ENCODE assay signal across 9 mouse cellular contexts in the genomic region with DNA sequence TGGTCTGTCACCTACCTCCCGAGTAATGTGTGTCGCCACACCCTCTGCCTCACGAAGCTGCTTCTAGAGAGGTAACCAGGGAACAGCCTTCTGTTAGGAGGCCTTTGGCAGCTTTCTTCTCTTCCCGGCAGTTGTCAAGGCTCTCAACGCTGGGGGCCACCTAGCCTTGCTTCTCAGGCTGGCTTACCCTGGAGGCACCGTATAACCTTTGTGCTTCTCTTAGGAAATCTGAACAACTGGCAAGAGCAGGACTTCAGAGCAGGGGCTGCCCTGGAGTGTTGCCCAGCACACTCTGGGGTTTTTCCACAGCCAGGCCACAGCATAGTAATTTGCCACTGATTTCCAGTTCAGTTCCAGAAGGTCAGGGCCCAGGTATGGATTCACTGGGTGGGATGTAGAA. TPM values are rescaled to one million over a fixed set of nuclear protein-coding genes. Genes with fewer than 3 reads are reported as not detected.
A peak's percentile ranks its signal among the peaks of the same experiment; 100 is the strongest.
DNase-seq lines count a peak whose midpoint lies in the region; ATAC-seq and TF ChIP-seq lines count a peak whose summit lies in the region.
"Had no signal": no experiment of that assay in that cellular context is flagged by ENCODE, and none has a peak within 500 bp of the region (broad histone marks: within the 10 kb centered on the region; RNA-seq: fewer than 3 reads in every experiment).

No protein-coding gene starts in this region.

- H3K9ac ChIP-seq in limb, embryonic 13.5 days: no peak overlapping the region
- H3K9ac ChIP-seq in heart, adult 2 months (ENCODE audit: low read depth, low read length): no peak overlapping the region

- H3K27me3 ChIP-seq in limb, embryonic 13.5 days: no peaks in the 10 kb centered on the region
- H3K27me3 ChIP-seq in limb, embryonic 10.5 days (ENCODE audit: low read depth, poor library complexity, severe bottlenecking): no peaks in the 10 kb centered on the region
- H3K27me3 ChIP-seq in heart, adult 2 months (ENCODE audit: control insufficient read depth, insufficient read depth, low read length): no peaks in the 10 kb centered on the region

- H3K4me2 ChIP-seq in limb, embryonic 13.5 days (replicated peaks): no peak overlapping the region

- no peaks in the 10 kb centered on the region for H3K9me3 ChIP-seq in limb, embryonic 13.5 days
- no peaks in the 10 kb centered on the region for H3K9me3 ChIP-seq in limb, embryonic 10.5 days (replicated peaks)
- H3K9me3 ChIP-seq: midbrain, embryonic 10.5 days had no signal

- no peak overlapping the region for H3K4me3 ChIP-seq in limb, embryonic 13.5 days
- H3K4me3 ChIP-seq in limb, embryonic 10.5 days: no peak overlapping the region
- no peak overlapping the region for H3K4me3 ChIP-seq in heart, adult 2 months
- H3K4me3 ChIP-seq: midbrain, embryonic 10.5 days had no signal

- peak; percentile 65 for DNase-seq in adrenal gland, adult 2 months
- DNase-seq in adrenal gland, adult 18-20 months (ENCODE audit: low spot score in 2 of 2): no peak
- no peak for DNase-seq in limb, embryonic 10.5 days (ENCODE audit: low spot score)
- DNase-seq in adrenal gland, postnatal 10 days: peak; percentile 71
- DNase-seq in kidney, postnatal 14 days: peak; percentile 80
- no peak for DNase-seq in heart, adult 2 months
- DNase-seq in gastrocnemius, postnatal 36 days: no peak

- H3K27ac ChIP-seq in limb, embryonic 13.5 days: peak overlapping the region; percentile 33; the same call in 1 of the 2 replicates
- H3K27ac ChIP-seq in limb, embryonic 10.5 days: no peak overlapping the region
- H3K27ac ChIP-seq in heart, adult 2 months: no peak overlapping the region
- H3K27ac ChIP-seq: midbrain, embryonic 10.5 days had no signal

- no peak for TF ChIP-seq POLR2A in heart, adult 2 months (IDR thresholded peaks at IDR 0.05; ENCODE audit: insufficient read depth, low read depth, low read length)

- TF ChIP-seq CTCF in heart, adult 2 months (IDR thresholded peaks at IDR 0.05): no peak

- peaks cover 9% of the 10 kb centered on the region for H3K4me1 ChIP-seq in limb, embryonic 13.5 days
- no peaks in the 10 kb centered on the region for H3K4me1 ChIP-seq in limb, embryonic 10.5 days
- H3K4me1 ChIP-seq in heart, adult 2 months (ENCODE audit: control insufficient read depth, insufficient read depth, low read length): no peaks in the 10 kb centered on the region
- H3K4me1 ChIP-seq: midbrain, embryonic 10.5 days had no signal

- no peaks in the 10 kb centered on the region for H3K79me2 ChIP-seq in heart, adult 2 months (replicated peaks; ENCODE audit: control insufficient read depth, insufficient read depth, low read length)

- no peak for ATAC-seq in limb, embryonic 13.5 days (ENCODE audit: low FRiP score, low read depth)

- no peak for TF ChIP-seq EP300 in heart, adult 2 months (IDR thresholded peaks at IDR 0.05; ENCODE audit: insufficient read depth, low read depth, low read length)

- 58% methylated on average over 6 of the region's 6 CpGs for WGBS in limb, embryonic 13.5 days
- 61% methylated on average over 6 of the region's 6 CpGs for WGBS in limb, embryonic 10.5 days
- WGBS in heart, adult 2 months: 70% methylated on average over 6 of the region's 6 CpGs

- H3K36me3 ChIP-seq in limb, embryonic 13.5 days: peaks cover 34% of the 10 kb centered on the region
- H3K36me3 ChIP-seq in limb, embryonic 10.5 days: peaks cover 41% of the 10 kb centered on the region
- no peaks in the 10 kb centered on the region for H3K36me3 ChIP-seq in heart, adult 2 months (ENCODE audit: control insufficient read depth, insufficient read depth, low read length)

- intact Hi-C loops in heart, adult 2 months (cut with DNase I): no loop called here
- intact Hi-C loops in gastrocnemius, postnatal 36 days (cut with DNase I): no loop called here

RNA-seq across cellular contexts. Expression of gene Fam117a, which starts 13.5 kb away (rescaled TPM):
- 10 to 100 TPM; 16.6 to 20.9 TPM for total RNA-seq in adrenal gland, adult 2 months (2021)
- polyA plus RNA-seq in adrenal gland, adult 2 months (2012; rRNA removed): 27.0 and 37.1 TPM in 2 replicates
- total RNA-seq in adrenal gland, adult 18-20 months (2021): 10 to 100 TPM; 11.7 to 21.8 TPM
- polyA plus RNA-seq in limb, embryonic 13.5 days (2015; fragmentation: Nextera tagmentation; extraction: Ambion mirVana): 15.8 and 16.2 TPM in 2 replicates
- 12.8 and 15.0 TPM in 2 replicates for polyA plus RNA-seq in limb, embryonic 10.5 days (2016; fragmentation: Nextera tagmentation; extraction: Ambion mirVana)
- 10 to 100 TPM; 21.6 to 25.9 TPM for total RNA-seq in adrenal gland, postnatal 10 days (2021)
- total RNA-seq in heart, adult 2 months (2021): 1 to 10 TPM; 8.6 to 10.0 TPM
- 9.1 and 19.0 TPM in 2 replicates for polyA plus RNA-seq in heart, adult 2 months (2012; rRNA removed)
- 1 to 10 TPM; 2.0 to 2.2 TPM for total RNA-seq in gastrocnemius, postnatal 36 days (2021)

RNA-seq across cellular contexts. Expression of gene Slc35b1, which starts 34.2 kb away (rescaled TPM):
- total RNA-seq in adrenal gland, adult 2 months (2021): 10 to 100 TPM; 61.1 to 76.8 TPM
- polyA plus RNA-seq in adrenal gland, adult 2 months (2012; rRNA removed): 52.8 and 60.4 TPM in 2 replicates
- 10 to 100 TPM; 55.7 to 65.8 TPM for total RNA-seq in adrenal gland, adult 18-20 months (2021)
- polyA plus RNA-seq in limb, embryonic 13.5 days (2015; fragmentation: Nextera tagmentation; extraction: Ambion mirVana): 121 and 127 TPM in 2 replicates
- polyA plus RNA-seq in limb, embryonic 10.5 days (2016; fragmentation: Nextera tagmentation; extraction: Ambion mirVana): 128 and 132 TPM in 2 replicates
- 10 to 100 TPM; 48.8 to 53.9 TPM for total RNA-seq in adrenal gland, postnatal 10 days (2021)
- 10 to 100 TPM; 34.2 to 41.3 TPM for total RNA-seq in heart, adult 2 months (2021)
- 47.2 and 74.2 TPM in 2 replicates for polyA plus RNA-seq in heart, adult 2 months (2012; rRNA removed)
- 10 to 100 TPM; 39.5 to 46.8 TPM for total RNA-seq in gastrocnemius, postnatal 36 days (2021)

RNA-seq across cellular contexts. Expression of gene Kat7, which starts 40.2 kb away (rescaled TPM):
- 10 to 100 TPM; 51.7 to 64.2 TPM for total RNA-seq in adrenal gland, adult 2 months (2021)
- polyA plus RNA-seq in adrenal gland, adult 2 months (2012; rRNA removed): 21.5 and 23.8 TPM in 2 replicates
- total RNA-seq in adrenal gland, adult 18-20 months (2021): 10 to 100 TPM; 54.9 to 59.0 TPM
- 68.4 and 71.9 TPM in 2 replicates for polyA plus RNA-seq in limb, embryonic 13.5 days (2015; fragmentation: Nextera tagmentation; extraction: Ambion mirVana)
- 93.9 and 99.0 TPM in 2 replicates for polyA plus RNA-seq in limb, embryonic 10.5 days (2016; fragmentation: Nextera tagmentation; extraction: Ambion mirVana)
- 10 to 100 TPM; 52.0 to 63.0 TPM for total RNA-seq in adrenal gland, postnatal 10 days (2021)
- total RNA-seq in heart, adult 2 months (2021): 10 to 100 TPM; 25.9 to 28.6 TPM
- 19.8 and 31.4 TPM in 2 replicates for polyA plus RNA-seq in heart, adult 2 months (2012; rRNA removed)
- total RNA-seq in gastrocnemius, postnatal 36 days (2021): 10 to 100 TPM; 20.8 to 25.1 TPM

Comparison
In these comparisons a context has a peak if more than half of its experiments do, and no peak if none do; other contexts are left out.
1. DNase-seq: peak in adrenal gland, adult 2 months (single experiment), adrenal gland, postnatal 10 days (single experiment) and kidney, postnatal 14 days (single experiment); none in adrenal gland, adult 18-20 months (0 of 2), limb, embryonic 10.5 days (single experiment), heart, adult 2 months (0 of 2) and gastrocnemius, postnatal 36 days (0 of 2).